Mouse (Mus musculus): ENCODE results near the gene Sphk1.

DNA sequence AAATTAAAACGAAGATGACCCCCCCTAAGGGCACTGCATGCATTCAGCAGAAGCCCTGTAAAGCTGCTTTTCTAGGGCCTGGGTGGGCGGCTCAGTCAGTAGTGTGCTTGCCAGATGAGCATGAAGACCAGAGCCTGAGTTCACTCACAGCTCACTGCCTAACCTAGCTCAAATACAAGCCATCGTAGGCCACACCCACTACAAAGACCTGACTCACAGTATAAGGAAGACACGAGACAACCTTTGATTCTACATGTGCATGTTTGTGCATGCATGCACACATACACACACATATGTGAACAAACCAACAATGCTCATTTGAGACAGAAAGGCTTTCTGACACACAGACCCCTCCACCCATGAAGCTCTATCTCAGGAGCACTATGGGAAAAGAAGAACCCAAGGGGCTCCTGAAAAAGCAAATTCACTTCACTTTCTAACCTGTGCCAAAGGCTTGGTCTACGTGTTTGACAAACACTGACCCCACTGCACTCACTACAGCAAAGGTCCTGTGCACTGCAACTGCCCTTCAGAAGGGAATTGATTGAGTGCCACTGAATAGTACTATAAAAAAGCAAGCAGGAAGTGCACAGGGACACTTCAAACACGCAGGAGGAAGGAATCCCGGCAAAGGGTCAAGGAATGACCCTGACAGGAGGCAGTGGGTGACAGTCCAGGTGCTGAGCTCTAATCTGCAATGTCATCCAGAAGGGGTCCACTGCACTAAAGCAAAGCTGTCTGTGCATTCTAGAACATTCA, 34.7 kb downstream of the Sphk1 start:
- TF ChIP-seq GATA1 (IDR thresholded peaks at IDR 0.05; ENCODE audit: borderline replicate concordance, low read length) (no peak), FLI1 (IDR thresholded peaks at IDR 0.05; ENCODE audit: low read length) (no peak)
